Mouse (Mus musculus) frontal cortex, postnatal 25 days (tissue): ENCODE results near the gene Akr1c18.
"Not testable (repeated sequence)": the region's sequence is repeated elsewhere in the genome, so short reads cannot be mapped to it uniquely, and the experiment has no call there.

Experiments
- DNase-seq, 2 experiments: peaks; one replicate each; pipeline ENCODE4 v3.0.0; 2022; ENCODE audit warnings: low spot score in 2 of 2

Akr1c18 gene

DNA sequence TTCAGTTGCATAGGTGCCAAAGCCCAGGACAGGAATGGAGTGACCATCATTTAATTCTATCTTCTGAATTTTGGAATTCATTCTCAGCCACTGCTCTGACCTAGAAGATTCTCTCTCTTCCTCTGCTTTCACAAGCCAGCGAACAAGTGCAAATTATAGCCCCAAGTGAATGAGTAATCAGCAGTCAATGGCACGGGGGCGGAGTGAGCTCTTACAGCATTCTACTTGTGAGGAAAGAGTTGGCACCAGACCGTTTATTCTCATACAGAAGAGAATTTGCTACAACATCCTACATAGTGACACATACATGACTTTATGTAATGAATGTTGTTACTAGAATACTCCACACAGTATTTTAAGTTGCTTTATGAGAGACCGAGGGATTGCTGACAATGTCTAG is at the start of gene Akr1c18:
TSS of gene Akr1c18 (minus strand) at position 137 of the 400 bp plus-strand sequence.
- peak; percentile 15 to 42 for DNase-seq

DNA sequence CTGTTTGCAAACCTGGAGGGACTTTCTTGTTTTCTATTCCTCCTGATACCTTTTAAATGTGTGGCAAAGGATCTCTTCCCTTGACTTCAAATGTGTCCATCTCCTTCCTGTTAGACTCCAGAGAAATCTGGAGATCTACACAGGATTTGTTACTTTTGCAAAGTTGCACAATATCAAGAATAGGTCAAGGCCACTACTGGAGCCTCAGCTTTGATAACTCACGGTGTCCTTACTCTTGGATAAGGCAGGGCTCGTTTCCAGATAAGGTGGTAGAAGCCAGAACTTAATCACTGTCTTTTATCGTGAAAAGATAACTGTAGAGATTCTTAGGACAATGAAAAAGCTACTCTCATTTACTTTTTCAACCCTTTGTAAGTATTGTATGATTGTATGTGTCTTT is 42.1 kb upstream of the Akr1c18 start:
- no peak for DNase-seq

DNA sequence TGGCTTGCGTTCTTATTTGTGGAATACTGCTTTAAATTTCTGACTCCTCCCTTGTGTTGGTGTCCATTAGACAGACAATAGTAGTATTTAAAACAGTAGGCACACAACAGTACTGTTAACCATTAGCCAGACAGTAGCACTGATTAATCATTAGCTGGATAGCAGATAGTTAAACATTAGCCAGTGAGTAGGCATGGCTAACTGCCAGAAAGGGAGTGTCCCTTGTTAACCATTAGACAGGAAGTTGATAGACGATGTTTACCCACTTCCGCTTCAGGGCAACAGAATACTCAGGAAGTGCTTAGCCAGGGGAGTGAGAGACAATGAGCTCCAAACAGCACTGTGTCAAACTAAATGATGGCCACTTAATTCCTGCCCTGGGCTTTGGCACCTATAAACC is 40.5 kb upstream of the Akr1c18 start, which contains the start of gene Akr1c13:
TSS of gene Akr1c13 (plus strand) at position 247 of the 400 bp plus-strand sequence.
- no peak for DNase-seq

DNA sequence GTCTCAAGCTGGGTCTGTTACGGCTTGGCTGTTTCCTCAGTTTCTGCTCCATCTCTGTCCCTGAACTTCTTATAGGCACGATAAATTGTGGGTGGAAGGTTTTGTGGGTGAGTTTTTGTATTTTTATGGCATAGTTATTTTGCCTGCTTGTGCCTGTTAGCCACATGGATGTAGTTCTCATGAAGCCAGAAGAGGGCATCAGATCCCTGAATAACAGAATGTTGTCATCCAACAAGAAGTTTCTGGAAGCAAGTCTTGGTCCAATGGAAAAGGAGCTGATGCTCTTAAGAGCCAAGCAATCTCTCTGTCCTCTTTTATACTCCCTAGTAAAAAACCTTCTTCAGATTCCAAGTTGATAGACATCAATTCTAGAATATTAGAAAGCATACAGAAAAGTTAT is 37.7 kb upstream of the Akr1c18 start:
- DNase-seq, result no peak

DNA sequence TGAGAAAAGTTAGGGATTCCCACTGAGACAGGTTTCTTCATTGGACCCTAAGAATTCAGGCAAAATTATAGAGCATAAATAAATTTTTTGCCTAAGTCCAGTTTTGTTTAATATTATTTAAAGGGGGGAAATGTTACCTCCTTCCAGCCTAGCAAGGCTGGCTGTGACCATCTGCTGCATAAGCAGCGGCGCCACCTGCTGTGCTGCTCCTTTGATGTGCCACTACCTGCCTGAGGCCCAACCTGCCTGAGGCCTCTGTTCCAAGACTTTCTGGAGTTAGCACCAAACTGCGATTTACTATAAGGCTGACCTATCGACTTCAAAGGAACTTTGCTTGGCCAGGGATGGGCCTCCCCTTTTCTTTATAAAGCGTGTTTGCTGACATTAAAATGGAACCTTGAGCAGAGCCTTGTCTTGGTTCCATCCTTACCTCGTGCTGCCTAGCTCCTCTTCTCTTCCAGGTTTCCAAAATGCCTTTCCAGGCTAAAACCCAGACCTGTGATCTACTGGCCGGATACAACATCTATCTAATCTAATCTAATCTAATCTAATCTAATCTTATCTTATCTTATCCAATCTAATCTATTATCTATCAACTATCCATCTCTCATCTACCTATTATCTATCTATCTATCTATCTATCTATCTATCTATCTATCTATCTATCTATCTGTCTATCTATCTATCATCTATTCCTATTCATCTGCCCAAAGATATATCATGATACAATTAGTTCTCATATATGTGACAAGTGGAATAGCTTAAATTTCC is 36.4 kb upstream of the Akr1c18 start:
- DNase-seq, result not testable (repeated sequence)

DNA sequence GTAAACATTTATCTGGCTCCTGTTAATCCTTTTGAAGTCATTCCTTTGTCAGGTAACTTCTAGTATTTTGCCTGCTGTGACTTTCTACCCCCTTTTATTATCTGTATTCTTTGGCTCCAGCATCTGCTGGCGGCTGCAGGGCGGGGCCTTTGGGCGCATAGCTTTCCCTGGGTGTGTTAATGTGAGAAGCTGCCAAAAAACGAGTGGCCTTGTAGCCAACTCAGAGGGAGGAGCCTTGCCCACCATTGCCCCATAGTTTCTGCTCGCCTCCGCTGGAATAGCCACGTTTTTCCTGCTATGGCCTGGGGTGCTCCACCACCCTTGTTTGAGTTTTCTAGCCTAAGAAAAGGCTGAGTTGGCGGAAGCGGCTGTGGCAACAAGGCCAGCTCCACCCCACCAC is 32.7 kb upstream of the Akr1c18 start:
- no peak for DNase-seq

DNA sequence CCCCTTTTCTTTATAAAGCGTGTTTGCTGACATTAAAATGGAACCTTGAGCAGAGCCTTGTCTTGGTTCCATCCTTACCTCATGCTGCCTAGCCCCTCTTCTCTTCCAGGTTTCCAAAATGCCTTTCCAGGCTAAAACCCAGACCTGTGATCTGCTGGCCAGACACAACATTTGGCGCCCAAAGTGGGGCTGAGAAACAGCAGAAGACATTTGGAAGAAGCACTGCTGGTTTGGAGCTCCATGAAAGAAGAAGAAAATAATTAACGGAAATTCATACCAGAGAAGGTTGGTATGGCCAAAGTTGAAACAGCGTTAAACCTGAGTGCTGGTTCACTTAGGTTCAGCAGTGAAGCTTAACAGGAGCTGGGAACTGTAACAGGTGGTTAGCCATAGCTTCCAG is 30.9 kb upstream of the Akr1c18 start:
- DNase-seq, result not testable (repeated sequence)

DNA sequence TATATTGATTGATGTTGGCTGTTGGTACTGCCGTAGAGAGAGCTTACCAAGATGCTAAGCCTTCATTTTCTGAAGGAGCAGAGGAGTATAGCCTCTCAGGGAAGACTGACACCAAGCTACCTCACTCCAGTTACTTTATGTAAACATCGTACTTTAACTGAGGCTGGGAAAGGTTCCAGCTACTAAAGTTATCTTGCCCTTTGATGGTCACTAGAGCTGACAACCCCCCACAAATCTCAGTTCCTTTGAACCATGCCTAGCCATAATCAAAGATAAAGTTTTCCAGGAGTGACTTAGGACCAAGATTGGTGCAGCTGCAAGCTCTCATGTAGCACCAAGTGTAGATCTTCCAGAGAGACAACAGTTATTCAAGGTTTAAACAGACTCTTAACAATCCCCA is 22.5 kb upstream of the Akr1c18 start:
- DNase-seq, result no peak

DNA sequence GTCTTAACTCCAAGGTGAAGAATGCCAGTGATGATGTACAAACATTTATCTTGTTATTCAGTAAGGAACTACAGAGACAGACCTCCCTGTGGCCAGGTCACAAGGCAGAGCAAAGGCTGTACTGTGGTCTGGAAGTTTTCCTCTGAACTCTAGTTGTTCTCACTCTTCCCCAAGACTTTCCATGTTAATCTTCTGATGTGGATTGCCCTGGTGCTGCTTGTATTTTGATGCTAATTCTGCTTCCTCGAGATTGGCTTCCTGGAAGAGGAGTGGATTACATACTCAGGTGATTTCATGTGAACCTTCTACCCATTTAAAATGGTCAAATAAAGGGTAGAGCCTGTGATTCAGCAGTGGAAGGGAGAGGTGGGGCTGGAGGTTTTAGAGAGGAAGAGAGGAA is 17.6 kb upstream of the Akr1c18 start:
- no peak for DNase-seq

DNA sequence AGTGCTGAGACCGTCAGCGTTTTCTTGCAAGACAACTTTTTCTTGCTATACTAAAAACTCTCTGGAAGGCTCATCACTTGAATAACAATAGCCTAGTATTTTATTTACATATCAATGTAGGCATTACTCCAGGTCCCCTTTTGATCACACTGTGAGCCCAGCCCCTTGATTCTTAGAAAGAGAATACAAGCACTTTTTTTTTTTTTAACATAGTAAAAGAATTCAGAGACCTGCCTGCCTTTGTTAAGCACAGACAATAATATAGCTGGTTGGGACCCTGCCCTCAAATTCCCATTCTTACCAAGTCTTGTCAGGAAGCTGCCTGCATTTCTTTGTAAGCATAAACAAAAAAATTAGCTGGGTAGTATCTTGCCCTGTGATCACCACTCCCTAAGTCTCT is 4.8 kb upstream of the Akr1c18 start:
- no peak for DNase-seq

DNA sequence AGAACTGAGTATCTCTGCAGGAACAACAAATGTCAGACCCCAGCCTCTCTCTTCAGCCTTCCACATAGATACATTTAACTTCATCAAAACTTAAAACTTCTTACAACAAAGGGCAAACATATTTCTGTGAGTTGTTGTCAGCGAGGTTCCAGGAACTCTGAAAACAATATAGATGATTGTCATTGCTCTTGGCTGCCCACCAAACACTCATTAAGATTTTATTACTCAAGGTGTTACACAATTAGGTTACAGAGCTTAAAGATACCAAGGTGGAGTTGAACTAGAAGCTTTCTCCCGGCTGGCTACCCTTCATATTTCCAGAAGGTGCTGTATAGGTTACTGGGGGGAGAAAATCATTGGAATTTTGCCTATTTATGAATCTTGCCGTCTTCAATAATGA is 3.1 kb upstream of the Akr1c18 start:
- no peak for DNase-seq

DNA sequence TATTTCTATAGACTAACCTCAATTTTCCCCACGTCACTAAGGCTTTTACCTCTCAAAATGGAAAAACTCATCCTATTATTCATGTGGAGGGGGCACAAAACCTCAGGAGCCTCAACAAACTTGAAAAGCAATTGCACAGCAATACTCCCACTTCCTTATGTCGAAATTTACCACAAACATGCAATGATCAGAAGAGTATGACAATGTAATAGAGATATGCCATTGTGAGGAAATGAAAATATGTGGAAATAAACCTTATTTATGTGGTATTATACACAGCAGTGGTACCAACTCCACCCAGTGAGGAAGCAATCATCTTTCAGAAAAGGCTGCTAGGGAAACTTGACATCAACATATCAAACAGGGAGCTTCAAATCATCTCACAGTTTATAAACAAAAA is 2.5 kb upstream of the Akr1c18 start:
- no peak for DNase-seq

DNA sequence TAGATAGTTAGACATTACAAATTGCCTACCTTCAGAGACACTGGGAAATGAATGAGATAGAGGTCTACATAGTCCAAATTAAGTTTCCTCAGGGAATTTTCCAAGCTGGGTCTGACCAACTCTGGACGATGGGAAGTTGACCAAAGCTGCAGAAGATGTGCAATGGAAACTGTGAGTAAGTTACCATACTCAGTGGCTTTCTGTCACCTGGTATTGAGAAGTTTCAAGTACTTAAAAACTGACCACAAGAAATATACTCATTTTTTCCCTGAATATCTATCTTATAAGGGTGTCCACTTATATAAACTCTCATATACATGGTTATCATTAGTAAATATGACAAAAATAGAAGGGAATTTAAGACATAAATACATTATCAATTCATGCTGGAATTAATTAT is 6.2 kb downstream of the Akr1c18 start:
- DNase-seq, result no peak

DNA sequence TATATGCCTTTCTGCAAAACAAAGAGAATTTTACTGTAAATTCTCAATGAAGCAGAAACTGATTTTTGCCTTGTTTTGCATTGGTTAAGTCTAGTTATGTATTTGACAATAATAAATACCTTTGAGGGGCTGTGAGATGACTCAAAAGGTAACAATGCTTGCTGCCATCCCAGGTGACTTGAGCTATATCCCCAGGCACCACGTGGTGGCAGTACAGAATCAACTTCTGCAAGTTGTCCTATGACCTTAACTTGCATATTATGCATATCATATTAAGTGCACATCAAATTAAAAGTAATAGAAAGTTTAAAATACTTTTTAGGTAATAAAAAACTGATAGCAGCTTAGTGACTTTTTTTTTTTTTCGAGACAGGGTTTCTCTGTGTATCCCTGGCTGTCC is 17.4 kb downstream of the Akr1c18 start:
- DNase-seq, result peak in 1 of 2 experiments; percentile 5

DNA sequence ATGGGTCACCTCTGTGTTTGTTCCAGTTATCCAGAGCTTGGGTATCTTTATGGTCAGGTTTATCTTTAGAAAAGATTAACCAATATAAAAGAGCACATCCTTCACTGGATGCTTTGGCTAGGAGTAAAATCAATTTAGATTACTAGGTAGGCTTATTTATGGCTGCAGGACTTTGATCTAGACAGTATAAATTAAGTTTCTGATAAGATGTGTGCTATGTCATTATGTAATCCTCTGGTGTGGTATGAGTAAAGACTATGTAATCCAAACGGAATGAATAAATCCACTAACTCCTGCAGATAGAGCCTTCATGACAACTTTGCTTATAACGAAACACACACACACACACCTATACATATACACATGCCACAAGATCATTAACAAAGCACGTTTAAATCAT is 18.7 kb downstream of the Akr1c18 start:
- no peak for DNase-seq

DNA sequence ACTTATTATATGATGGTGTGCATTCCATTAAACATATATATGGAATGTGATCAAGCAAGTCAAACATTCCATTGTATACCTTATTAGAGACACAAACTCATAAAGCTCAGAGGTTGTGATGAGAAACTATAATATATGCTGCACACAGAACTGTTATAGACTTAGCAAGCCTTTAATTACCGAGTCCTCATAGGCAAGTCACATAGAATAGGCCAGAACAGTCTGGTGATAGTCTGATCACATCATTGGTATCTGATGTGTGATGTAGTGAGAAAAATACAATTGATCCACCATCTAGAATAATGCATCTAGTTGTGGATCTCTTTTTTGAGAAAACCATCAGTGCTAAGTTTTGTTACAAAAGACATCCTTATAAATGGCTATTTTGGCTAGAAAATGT is 19.1 kb downstream of the Akr1c18 start:
- no peak for DNase-seq

DNA sequence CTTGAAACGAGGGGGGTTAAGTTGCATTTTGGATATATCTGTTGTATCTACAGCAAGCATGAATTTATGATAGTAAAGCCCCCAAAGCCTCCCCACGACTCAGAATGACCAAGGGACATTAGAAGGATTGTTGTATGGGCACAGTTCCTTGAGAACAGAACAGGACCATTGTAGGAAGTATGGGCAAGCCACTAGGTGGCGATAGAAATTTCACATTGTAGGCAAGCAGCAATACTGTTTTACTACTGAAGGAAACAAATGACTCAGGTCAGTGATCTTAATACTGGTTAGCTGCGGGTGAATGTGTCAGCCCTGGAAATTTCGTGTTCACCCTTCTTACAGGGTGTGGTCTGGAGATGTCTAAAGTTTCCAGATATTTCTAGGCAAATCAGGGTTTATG is 21.4 kb downstream of the Akr1c18 start:
- peak in 1 of 2 experiments; percentile 15 for DNase-seq

DNA sequence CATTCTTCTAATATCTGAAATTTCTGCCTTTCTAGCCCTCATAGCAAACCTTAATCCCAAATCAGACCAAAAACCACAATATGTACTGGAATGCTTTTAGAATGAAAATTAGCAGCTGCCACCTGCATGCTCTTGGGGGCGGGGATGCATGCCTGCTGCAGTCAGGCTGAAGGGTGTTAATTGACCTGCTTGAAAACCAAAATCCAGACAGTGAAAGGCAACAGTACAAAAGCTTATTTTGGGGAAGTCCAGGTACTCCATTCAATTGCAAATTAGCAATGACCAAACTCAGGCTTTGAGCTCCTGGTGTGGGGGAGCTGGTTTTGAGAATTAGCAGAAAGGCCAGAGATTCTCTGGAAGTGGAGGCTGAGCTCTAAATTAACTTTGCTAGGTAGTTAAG is 24.6 kb downstream of the Akr1c18 start:
- not testable (repeated sequence) for DNase-seq

DNA sequence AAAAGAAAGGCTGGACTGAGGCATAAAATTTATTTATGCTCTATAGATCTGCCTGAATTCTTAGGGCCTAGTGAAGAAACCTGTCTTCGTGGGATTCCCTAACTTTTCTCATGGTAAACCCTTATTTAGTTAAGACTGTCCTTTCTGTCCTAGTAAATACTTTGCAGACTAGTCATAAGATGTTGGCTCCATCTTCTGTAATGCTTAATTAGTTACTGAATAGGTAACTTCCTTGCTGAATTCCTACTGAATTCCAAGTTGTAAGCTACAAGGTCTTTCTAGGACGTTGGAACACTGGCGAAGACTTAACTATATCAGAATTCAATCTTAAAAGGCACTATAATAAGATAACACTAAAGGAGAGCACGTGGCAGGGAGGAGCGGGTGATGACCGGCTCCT is 26.0 kb downstream of the Akr1c18 start:
- DNase-seq, result not testable (repeated sequence)

DNA sequence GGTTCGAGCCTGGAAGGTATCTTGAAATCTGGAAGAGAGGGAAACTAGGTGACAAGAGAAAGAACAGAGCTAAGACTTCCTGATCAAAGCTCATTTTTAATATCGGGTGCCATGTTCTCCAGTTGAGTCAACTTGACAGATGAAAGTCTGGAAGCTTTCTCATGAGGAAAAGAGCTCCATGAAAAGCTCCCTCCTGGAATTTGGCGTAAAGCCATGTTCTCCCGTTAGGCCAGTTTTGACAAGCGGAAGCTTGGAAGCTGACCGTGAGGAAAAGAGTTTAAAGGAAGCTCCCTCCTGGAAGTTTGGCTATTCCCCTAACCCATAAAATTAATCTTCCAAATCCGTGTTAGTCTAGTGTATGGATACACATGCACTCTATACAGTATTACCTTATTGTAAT is 27.3 kb downstream of the Akr1c18 start:
- no peak for DNase-seq

DNA sequence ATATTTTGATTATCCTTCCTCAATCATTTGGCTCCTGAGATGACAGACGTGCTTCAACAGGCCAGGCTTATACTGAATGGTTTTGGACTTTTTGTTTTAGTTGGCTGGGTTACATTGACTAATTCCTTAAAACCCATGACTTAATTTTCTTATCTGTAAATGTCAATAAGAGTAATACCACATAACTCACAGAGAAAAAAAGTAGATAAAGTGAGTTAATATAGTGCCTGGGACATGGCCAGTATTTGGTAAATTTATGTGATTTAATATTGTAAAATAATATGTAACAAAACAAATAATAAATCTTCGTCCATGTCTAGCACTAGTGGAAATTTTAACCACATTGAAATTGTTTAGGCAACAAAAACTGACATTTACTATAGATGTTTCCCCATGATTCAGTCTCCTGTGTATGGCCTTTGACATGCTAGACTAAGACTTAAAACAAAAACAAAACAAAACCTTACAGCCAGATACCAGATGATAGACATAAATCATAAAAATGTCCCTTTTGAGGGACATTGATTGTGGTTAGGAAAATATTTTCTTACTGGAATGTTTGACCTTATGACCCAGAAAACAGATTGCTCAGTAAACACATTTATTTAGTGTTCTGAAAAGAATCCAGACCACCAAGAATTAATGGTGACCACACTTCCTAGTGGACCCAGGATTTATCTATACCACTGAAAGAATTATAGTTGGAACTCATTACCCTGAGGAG is 31.1 kb downstream of the Akr1c18 start:
- DNase-seq, result no peak

DNA sequence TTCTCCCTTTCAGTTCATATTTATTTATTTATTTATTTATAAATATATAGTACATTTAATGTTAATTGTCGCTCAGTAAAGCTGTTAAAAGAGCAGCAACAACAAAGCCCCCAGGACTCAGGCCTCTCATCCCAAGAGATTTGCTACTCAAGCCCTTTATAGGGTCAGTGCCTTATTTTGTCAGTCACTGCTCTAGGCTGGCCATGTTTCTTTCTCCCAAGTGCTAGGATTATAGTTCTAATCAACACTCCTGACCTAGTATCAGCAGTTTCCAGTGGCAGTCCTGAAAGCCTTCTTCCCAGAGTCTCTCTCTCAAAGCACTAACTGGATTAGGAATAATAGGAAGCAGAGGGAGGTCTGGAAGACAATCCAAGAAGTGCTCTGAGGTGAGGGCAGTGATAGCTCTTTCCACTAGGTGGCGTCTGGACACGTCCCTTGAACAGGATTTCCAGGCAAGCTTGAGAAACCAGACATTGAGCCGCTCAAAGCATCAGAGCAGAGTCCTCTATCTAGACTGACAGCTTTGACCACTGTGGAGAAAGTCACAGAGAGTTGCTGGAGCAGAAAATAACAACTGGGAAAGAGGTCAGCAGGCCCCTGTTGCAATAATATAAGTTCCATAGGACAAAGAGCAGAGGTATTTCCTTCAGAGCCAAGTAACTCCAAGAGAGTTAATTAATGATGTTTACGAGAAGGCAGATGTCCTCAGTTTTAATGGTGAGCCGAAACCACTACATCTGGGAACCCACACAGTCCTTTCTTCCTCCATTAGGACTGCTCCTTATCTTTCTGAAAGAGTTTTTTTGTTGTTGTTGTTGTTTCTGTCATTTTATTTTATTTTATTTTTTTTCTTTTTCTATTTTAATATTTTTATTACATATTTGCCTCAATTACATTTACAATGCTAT is 39.9 kb downstream of the Akr1c18 start:
- peak; percentile 25 to 50 for DNase-seq
